Mouse (Mus musculus): ENCODE results near the gene Trem1.

DNA sequence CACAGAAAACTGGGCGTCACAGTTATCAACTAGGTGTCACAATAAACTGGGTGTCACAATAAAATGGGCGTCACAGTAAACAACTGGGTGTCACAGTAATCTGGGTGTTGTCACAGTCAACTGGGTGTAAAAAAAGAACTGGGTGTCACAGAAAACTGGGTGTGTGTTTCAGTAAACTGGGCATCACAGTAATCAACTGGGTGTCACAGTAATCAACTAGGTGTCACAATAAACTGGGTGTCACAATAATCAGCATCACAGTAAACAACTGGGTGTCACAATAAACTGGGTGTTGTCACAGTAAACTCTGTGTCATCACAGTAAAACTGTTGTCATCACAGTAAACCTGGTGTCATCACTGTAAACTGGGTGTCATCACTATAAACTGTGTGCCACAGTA, 40.2 kb upstream of the Trem1 start:
- TF ChIP-seq CTCF (IDR thresholded peaks at IDR 0.05; ENCODE audit: control insufficient read depth, insufficient read depth, insufficient read length) (no peak), USF1 (IDR thresholded peaks at IDR 0.05; ENCODE audit: low read depth) (no peak), MYOG (IDR thresholded peaks at IDR 0.05; ENCODE audit: control insufficient read depth, extremely low read depth, insufficient read length) (no peak), MAX (IDR thresholded peaks at IDR 0.05) (no peak), MYOD1 (IDR thresholded peaks at IDR 0.05; ENCODE audit: control insufficient read depth, insufficient read length, low read depth) (no peak)
